Mouse (Mus musculus) ovary, postnatal 36 days (tissue): ENCODE results near the gene Setd6.

ENCODE experiments used
- DNase-seq: peaks from one replicate; pipeline ENCODE4 v3.0.0; 2022; ENCODE audit warnings: low spot score, mixed read lengths

Gene Setd6

DNA sequence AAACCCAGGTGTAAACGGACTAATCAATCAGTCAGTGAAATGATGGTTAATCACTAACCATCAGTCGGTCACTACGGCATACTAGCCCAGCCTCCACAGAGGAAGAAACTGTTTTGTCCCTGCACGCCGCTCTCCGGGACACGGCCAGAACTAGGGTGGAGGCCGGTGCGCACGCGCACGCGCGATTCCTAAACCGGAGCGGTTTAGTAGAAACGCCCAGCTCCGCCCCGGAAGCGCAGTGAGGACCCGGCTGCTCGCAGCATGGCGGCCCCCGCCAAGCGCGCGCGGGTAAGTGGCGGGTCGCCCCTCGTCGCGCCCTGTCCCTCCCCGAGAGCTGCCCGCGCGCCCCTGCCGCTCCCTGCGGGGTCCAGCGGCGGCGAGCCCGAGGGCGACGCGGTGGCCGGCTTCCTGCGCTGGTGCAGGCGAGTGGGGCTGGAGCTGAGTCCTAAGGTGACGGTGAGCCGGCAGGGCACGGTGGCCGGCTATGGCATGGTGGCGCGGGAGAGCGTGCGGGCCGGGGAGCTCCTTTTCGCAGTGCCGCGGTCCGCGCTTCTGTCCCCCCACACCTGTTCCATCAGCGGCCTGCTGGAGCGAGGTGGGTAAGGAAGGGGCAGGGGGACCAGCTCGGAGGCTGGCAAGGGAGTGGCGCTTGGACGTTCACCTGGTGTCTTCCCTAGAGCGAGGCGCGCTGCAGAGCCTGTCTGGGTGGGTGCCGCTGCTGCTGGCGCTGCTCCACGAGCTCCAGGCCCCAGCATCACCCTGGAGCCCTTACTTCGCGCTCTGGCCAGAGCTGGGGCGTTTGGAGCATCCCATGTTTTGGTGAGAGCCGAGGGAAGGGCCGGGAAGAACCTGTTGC lies at the start of gene Setd6:
Gene Setd6 (plus strand): TSS at position 206 of the 856 bp plus-strand sequence.
- DNase-seq = peak; percentile 86

DNA sequence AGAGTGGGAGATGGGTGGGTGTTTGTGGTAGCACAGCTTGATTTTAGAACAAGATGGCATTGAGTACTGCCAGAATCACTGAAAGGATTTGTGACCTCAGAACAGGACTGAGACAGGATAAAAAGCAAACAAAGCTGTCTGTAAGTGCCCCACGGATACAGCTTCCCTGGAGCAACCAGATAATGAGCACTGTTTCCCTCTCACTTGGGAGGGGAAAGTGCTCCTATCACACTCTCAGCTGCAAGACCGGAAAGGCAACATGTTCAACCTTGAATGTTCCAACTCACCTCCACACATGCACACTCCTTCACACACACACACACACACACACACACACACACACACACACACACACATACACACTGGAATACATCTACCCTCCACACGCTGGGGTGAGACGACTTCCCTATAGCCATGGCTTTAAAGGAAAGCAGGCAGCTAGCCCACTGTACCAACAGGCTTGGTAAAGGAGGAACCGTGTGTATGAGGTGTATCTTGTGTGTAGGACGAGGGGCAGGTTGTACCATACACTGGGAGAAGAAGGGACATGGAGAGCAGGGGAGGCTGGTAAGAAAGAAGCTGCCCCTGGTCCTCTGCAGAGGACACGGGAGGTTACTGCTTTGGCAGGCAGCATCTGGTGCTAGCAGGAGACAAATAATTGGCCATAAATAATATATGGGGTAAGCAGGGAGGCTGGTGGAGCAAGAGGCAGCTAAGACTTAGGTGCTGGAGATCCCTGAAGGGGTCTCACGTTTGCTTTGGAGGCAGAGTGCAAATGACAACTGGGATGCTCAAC lies 47.3 kb upstream of the Setd6 start:
- DNase-seq = no peak

DNA sequence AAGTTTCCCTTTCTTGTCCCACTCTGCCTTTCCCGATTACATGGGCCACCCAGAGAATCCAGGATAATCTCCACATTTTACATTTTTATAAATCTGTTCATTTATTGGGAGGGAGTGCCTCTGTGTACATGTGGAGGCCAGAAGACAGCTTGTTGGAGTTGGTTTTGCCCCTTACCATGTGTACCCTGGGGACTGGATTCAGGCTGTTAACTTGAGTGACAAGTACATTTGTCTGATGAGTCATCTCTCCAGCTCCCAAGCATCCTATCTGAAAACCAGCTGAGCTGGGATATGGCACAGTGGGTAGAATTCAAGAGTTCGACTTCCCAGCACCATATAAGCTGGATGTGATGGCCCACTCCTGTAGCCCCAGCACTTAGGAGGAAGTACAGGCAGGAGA lies 45.7 kb upstream of the Setd6 start:
- DNase-seq = no peak

DNA sequence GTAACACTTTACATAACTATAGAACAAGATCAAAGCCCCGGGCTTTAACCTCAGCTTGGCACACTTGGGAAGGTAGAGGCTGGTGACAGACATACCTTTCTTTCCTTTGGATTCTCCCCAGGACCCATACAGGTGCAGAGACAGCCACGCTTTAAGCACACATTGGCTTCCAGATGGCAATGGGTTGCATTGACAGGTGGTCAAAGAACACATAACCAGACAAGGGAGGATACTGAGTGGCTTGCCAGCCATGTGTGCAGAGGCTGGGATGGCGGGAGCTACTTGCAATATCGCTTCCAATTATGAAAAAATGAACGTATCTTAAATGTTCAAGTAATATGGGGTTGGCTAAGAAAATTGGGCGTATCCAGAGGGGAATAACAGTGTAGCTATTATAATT lies 43.8 kb upstream of the Setd6 start:
- DNase-seq = no peak

DNA sequence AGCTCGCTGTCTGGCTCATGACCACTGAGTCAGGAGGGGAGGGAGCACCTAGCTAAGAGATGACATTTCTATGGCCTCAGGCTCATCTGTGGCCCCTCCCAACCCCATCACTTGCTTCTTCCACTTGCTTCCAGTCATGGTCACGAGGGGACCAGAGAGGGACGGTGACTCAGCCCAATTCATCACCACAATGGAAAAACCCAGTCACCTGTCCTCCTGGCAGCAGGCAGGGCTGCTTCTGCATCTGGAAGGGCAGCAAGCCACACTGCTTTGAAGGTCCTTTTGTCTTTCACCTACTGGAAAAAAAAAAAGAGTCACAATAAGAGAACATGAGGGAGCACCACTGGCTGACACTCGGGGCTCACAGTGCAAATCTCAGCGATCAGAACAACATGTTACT lies 42.9 kb upstream of the Setd6 start:
- DNase-seq = no peak

DNA sequence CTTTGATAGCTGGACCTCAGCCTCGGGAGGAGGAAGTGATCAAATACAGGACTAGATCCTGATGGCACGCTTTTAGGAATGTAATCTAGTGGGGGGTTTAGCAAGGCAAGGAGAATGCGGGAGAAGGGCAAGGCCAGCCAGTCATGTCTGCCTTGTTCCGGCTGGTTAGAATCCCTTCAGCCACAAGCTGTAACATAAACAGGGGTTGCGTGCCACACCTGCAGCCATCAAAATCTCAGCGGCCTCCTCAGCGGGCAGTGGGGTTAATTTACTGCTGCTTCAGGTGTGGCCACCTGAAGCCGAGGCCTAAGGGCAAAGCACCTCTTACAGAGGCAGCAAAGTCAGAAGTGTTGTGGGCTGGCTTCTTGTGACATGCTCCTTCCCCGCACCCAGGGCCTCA lies 39.0 kb upstream of the Setd6 start, which contains the start of gene Ndrg4:
Gene Ndrg4 (plus strand): TSS at position 350 of the 400 bp plus-strand sequence.
- DNase-seq = no peak

DNA sequence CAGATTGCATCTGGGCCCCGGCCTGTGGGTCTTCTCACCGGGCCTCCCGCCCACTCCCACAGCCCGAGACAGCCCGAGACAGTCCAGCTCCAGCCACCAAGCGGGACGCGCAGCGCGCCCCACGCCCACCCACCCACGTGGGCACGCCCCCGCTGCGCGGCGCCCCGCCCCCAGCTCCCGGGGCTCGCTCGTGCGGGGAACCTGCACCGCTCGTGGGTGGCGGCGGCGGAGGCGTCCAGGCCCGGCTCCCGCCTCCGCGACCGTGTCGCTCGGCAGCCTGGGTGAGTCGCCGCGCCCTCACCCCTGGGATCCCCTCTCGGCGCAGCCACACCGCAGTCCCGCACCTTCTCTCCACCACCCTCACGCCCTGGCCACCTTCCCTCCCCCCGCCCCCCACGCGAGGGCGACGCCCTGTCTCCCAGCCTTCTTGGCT lies 38.1 kb upstream of the Setd6 start:
- DNase-seq = no peak

DNA sequence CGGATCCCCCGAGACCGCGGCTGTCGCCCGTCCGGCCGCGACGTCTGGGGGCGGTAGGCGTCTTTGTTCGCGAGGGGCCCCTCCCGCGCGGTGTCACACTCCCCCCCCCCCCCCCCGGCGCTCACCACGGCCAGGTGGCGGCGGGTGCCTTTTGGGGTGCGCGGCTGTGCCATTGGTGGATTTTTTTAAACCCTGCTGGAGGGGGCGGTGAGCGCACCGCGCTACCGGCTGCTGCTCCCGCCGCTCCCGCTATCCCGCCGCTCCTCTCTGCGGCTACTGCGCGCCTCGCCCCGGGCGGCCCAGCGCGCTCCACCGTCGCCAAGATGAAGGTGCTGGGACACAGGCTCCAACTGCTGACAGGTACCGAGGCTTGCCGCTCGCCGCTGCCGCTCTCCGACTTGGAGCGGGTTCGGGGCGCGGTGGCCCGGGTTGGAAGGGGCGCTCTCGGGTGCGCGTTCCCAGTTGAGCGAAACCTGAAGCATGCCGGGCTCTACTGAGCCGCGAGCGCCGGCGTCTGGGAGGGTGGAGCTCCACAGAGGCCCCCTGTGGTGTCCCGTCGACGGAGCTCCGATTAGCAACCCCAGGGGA lies 37.6 kb upstream of the Setd6 start:
- peak; percentile 16 for DNase-seq

DNA sequence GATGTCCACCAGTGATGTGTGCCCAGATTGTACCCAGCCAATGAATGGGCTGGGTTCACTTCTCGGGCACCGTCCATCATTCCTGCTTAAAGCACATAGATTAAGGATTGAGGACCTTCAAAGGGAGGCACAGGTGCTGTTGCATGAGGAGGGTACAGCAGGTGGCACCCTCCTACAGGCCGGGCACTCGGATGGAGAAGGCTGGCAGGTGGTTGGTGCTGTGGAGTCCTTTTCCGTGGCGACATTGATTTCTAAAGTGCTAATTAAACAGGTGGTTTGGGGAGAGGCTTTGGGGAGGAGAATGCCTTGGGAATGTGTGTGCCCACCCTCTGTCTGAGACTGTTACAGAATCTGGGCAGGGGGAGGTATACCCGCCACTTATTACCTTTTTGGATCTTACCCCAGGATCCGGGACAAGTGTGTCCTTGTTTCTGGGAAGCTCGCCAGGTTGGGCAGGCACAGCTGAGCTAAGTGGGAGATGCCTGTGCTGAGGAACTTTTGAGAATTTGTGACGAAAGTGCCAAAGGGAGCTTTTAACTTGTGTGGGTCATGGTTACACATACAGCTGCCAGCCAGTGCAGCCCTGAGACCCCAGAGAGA lies 27.5 kb upstream of the Setd6 start:
- no peak for DNase-seq

DNA sequence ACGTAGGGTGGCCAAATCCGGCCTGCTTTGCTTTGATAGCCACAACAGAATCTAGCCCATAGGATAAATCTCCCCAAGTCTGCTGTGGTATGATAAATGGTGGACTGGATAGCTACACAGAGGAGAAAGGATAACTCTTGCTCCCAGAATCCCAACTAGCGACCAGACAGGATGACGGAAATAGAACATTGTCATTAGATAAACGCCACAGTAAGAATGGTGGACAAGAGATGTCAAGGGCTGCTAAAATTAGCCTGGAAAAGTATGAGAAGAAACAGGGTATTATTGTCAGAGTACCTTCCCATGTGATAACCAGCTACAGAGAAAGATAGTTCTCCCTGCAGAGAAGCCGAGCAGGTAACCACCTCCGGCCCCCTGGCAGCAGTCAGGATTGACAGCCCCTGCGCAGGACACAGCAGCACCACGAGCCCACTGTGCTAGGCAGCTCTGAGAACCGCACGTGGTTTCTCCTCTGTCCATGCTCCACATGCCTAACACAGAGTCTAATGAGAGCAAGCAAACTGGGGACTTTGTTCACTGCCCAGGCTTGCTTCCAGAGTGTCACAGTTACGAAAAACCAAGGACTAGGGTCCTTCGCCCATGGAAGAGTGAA lies 24.6 kb upstream of the Setd6 start:
- DNase-seq = no peak

DNA sequence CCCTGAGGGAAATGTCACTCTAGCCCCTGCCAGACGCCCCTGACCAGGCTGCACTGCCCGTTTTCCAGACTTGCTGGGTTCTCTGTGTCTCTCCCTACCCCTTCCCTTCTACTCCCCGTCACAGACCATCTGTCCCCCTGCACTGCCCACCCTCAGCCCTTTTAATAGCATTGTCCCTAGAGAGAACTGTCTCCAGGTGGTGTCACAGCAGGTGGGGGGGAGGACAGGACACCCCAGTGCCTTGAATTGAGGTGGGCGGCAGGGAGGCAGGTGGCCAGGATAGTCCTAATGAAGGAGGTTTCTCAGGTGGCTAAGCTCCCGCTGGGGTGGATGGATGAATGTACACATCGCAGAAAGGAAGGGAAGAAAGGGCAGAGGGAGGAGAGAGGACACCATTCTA lies 21.1 kb upstream of the Setd6 start:
- no peak for DNase-seq

DNA sequence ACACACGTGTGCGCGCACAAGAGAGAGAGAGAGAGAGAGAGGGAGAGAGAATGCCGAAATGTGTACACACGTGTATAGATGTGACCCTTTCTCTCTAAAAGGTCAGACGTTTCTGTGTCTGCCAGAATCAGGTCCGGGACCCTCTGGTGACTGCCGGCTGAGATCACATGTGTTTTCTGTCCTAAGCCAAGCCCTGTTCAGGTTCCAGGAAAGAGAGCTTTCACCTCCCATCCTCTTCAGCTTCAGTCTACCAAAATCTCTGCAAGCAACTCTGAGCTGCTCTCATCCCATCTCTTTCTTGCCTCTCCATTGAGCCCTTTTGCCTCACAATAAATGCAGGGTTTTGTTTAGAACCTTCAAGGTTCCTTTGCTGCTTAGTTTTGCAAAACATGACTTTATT lies 19.0 kb upstream of the Setd6 start:
- no peak for DNase-seq

DNA sequence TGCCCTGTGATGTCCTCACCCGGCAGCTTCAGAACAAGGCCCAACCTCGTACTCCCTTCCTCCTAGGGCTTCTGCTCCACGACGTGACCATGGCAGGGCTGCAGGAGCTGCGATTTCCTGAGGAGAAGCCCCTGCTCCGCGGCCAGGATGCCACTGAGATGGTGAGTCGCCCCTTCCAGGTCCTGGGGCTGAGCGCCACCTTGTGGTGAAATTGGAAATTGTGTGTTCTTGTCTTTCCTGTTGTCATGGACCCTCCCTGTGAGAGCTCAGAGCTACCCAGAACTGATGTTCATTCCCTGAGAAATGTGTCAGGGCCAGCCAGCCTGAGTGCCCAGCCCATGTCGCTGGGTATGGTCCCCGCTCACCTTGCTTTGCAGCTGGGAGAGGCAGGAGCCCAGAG lies 18.6 kb upstream of the Setd6 start:
- peak; percentile 72 for DNase-seq

DNA sequence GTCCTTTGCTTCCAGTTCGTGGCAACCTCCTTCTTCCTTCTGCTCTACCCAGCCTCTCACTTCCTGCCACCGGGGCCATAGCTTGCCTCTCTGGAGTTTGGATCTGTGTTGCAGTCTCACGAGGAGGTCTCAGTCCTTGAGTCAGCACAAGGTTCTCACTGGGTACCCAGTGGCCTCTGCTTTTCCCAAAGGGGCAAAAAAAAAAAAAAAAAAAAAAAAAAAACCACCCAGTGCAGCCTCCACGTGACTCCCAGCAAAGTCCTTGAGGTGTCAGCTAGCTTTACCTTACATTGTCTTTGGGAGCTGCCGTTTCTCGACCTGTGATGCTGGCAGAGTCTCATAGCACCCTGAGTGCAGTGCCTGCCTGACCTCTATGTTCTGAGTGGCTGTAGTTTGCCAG lies 17.5 kb upstream of the Setd6 start:
- no peak for DNase-seq

DNA sequence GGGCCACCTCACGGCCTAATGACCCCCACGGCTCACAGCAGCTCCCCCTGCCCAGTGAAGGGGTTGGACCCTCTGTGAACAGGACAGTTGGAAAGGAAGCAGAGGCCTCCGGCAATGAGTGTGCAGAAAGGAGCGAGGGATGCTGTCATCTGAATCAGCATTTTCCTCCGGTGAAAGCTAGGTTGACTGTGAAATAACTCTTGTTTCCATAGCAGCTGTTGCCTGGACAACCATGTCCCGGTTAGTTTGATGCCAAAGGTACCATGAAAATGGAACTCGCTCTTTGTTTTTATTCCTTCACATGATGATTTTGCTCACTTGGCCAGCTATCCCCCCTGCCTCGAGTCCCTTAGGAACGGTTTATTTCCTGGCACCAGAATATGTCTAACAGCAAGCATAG lies 15.4 kb upstream of the Setd6 start:
- DNase-seq = no peak

DNA sequence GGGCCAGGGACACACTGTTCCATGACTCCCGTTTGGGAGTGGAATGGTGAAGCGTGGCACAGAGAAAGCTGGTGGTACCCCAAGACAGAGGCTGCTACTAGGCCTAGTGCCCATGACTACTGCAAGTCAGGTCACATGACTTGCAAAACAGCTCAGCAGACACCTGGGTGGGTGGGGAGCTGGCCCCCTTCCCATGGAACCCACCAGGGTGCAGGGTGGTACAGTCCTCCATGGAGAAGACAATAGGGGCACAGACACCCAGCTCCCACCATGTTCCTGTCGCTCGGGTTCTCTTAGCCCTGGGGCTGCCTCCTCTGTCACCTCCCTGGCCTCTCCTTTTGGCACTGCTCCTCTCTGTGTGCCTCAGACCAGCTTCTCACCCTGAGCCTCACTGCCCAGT lies 13.9 kb upstream of the Setd6 start:
- no peak for DNase-seq

DNA sequence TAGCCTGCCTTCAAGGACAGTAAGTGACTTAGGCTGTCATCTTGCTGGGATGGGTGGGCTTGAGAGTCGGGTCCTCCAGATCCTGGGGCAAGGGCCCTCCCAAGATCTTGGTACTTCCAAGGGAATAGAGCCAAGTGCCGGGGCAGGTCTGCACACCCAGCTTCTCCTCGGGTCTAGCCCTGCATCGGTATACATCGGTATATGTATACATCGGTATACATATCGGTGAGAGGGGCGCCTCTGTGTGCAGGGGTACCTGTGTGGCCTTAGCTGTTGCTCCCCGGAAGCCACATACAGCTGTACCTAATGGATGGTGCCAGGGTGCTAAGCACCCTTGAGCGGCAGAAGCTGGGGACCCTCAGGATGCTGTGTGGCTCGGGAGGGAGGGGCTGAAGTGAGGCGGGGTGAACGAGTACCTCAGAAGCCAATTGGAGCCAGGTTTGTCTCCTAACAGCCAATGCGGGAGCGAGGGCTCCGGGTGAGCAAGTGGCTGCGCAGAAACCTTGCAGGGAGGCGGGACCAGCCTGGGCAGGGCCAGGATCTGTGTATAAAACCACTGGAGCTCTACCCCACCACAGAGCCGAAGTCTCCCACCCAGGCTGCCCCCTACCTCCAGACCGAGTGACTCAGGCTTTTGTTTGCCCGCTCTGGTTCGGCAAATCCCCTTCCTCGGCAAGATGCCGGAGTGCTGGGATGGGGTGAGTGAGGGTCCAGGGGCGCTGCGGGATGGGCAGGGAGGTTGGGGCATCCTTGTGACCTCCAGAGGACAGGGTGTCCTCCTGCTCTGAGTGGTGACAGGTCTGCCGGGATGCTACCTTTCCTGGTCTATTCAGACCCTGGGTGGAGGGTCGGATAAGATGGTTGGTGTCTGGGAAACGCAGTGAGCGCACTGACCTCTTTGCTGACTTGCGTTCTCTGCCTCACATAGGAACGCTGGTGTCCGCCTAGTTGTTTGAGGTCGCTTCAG lies 12.9 kb upstream of the Setd6 start:
- peak; percentile 74 for DNase-seq

DNA sequence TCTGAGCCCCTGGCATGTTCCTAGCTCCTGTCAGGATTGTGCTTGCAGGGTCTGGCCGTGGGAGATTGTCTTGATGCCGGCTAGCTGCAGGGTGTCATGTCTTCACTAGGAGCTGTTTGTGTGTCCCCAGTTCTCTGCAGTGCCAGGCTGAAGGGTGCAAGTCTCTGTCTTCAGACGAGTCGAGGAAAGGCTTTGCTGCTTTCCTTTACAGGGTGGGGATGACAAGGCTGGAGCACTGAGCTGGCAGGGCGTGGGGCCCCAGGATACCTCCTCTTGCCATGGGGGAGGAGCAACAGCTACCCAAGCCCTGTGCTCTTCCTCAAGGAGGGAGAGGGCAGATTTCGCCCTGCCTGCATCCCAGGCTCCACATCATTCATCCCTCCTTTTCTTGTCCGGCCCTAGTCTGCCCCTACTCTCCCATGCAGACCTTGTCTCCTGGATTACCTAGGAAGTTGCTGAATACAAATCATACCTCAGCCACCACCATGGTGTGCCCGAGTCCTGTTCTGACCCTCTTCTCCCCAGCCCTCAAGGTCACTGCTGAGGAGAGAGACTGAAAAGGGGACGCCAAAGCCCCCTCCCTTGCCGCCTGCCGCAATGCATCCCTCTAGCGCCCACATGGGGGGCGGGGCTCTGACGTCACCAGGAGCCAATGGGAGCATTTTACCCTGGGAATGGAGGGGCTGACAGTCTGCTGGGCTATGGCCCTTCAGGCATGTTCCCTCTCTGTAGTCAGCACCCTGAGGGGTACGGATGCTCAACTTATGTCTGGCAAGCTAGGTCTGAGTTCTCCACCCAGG lies 12.0 kb upstream of the Setd6 start:
- DNase-seq = no peak

DNA sequence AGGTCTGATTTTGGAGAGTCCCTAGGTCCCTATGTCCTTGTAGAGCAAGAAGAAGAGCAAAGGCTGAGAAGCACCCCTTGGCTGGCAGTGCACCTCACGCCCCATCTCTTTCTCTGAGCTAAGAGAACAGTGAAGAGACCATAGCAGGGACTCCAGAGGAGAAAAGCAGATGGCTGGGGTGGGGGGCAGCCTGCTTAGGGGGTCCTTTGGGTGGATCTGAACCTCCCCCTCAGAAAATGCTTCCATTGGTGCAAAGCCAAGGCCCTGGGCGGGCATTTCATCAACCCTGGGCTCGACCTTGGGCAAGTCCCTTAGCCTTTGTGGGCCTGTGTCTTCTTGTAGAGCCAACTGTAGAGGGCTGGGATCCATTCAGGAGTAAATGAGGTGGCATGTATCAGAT lies 11.1 kb upstream of the Setd6 start:
- DNase-seq = no peak

DNA sequence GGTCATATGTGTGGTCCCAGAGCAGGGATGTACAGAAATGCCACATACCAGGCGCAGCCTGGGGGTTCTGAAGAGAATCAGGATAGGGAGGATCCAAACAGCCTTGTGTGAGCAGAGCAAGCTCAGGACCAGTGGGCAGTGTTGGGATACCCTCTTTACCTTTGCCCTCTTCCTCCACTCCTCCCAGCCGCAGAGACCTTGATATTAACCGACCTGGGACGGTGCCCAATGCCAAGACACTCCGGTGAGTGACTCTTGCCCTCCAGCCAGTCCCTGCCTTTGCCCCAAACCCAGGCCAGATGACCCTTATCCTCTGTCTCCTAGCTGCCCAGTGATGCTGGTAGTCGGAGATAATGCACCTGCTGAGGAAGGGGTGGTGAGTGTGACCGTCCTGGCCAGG lies 6.1 kb upstream of the Setd6 start:
- no peak for DNase-seq
